Mouse (Mus musculus): ENCODE results near the gene Olfr1164.

Gene Olfr1164

GRCm38 (mm10) chr2:88093866-88094265 is at the start of gene Olfr1164:
Olfr1164 (minus strand) TSS chr2:88093966.
- no peak for DNase-seq (ENCODE audit: low read depth)

- no peak for DNase-seq (ENCODE audit: low read depth)
These were observed 34.4 kb upstream of the Olfr1164 start, which contains the start of gene Olfr1166 for GRCm38 (mm10) chr2:88128172-88128571. Olfr1166 (minus strand) TSS chr2:88128272.

DNA sequence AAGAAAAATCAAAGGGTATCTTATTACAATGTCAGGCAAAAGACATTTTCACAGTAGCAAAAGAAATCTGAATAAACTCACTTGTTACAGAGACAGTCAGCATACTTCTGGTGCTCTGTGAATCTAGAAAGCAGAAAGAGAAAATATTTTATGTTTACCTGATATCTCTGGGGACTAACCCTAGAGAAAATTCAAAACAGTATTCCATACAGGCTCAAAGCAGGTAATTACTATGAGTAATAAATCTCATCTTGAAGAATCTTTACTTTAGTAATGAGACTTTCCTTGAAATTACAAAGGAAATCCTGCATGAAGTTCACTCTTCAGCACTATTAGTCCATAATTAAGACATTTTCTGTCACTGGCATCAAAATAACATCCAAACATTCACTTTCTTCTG is 22.0 kb downstream of the Olfr1164 start, which contains the start of gene Olfr1163:
Gene Olfr1163 (minus strand): TSS at position 101 of the 400 bp plus-strand sequence.
- no peak for DNase-seq (ENCODE audit: low read depth)

DNA sequence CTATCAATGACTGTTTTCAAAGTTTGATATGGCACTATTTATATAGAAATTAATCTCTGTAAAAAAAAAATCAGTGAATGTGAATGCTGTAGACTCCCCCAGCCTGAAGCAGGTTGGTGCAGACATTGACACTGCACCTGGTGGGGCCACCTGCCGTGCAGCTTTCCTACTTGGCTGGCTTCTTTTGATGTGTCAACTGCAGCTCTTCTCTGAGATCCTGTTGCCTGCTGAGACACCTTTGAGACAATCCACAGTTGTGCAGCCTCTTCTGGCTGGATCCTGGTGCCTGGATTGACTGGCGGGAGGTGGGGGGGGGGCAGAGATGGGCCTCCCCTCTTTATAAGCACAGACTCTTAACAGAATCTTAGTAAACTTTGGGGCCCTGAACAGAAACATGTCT is 30.2 kb downstream of the Olfr1164 start:
- DNase-seq (ENCODE audit: low read depth), result no peak

- no peak for DNase-seq (ENCODE audit: low read depth)
These were observed 42.7 kb downstream of the Olfr1164 start, which contains the start of gene Olfr1162 for GRCm38 (mm10) chr2:88051029-88051428. Olfr1162 (minus strand) TSS chr2:88051129.

Measured in 416B (cell line).